Mouse (Mus musculus): ENCODE measurements around the gene Vegfa. TPM values are rescaled to one million over a fixed set of nuclear protein-coding genes. Genes with fewer than 3 reads are reported as not detected.

Gene Vegfa
- total and polyA plus RNA-seq, 3 experiments, result 15.3 to 50.0 (median 17.2) TPM

DNA sequence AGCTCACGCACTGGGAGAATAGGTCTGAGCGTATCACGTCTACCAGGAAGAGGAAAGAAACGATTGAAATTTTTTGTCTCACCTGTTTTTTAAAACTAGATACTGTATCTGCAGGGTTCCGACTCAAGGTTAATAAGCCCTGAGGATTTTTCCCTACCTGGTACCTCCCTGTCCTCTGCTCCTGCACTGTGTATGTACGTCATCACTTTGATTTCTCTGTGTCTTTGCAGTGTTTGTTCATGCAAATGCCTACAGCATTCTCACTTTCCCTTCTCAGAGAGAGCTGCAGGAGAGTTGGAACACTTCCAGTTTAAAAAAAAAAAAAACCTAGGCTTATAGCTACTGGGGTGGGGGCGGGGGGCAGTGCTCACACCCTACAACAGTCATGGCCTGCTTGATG lies 59.8 kb downstream of the Vegfa start:
- DNase-seq (ENCODE audit: extremely low read depth), result no peak
- Histone ChIP-seq H3K9me3 (replicated peaks; ENCODE audit: low read length) (peaks cover 4% of the 10 kb centered on the region), H3K27me3 (replicated peaks) (peaks cover 95% of the 10 kb centered on the region), H3K36me3 (replicated peaks in 1 of 2; ENCODE audit: control insufficient read depth in 1 of 2, insufficient read depth in 1 of 2, low read length in 1 of 2) (no peaks in the 10 kb centered on the region), H3K79me2 (replicated peaks; ENCODE audit: control insufficient read depth, extremely low read depth, insufficient read depth, poor library complexity, severe bottlenecking) (no peaks in the 10 kb centered on the region), H3K27ac (ENCODE audit: insufficient read depth, low read depth) (no peak overlapping the region), H3K4me2 (ENCODE audit: insufficient read depth, low read depth, poor library complexity, severe bottlenecking) (no peak overlapping the region), H3K4me3 (replicated peaks in 1 of 3; ENCODE audit: low read depth in 2 of 3, low read length in 2 of 3, poor library complexity in 1 of 3) (no peak overlapping the region), H3K9ac (ENCODE audit: insufficient read depth, low read depth) (no peak overlapping the region), H3K4me1 (ENCODE audit: control insufficient read depth in 1 of 2, insufficient read depth in 2 of 2) (no peaks in the 10 kb centered on the region)
- in situ Hi-C loops (cut with MboI; ENCODE audit: low pct_ligation_motif_present, low pct_unique_long_range_greater_than_20kb, low sequenced_read_pairs) (no loop called here), dilution Hi-C loops (cut with MboI; ENCODE audit: extremely low pct_ligation_motif_present, extremely low pct_unique_long_range_greater_than_20kb, low sequenced_read_pairs) (no loop called here)
- TF ChIP-seq ZNF384 (IDR thresholded peaks at IDR 0.05; ENCODE audit: low read depth, low read length), result peak; percentile 21; the same call in 1 of the 2 replicates
- TF ChIP-seq ETS1 (conservative IDR thresholded peaks at IDR 0.05; ENCODE audit: low read depth, low read length), result no peak
- TF ChIP-seq RAD21 (IDR thresholded peaks at IDR 0.05; ENCODE audit: low read depth, low read length), result no peak

DNA sequence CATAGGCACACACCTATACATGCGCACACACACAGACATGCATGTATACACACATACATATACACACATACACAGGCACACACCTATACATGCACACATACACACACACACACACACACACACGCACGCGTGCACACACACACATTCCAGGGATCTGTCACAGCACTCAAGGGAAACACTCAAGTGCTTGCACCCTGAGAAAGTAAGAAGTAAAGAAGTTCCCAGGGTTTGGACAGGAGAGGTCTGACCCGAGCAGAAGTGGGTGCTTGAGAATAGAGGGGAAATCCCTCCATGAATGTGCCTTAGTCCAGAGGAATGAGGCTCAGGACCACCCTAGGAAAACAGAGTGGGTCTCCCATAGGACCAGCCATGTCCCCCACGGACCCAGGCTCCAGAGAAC lies 60.4 kb downstream of the Vegfa start:
- no peaks in the 10 kb centered on the region for H3K79me2 ChIP-seq (replicated peaks; ENCODE audit: control insufficient read depth, extremely low read depth, insufficient read depth, poor library complexity, severe bottlenecking)
- H3K4me3 ChIP-seq (replicated peaks in 1 of 3; ENCODE audit: low read depth in 2 of 3, low read length in 2 of 3, poor library complexity in 1 of 3), result no peak overlapping the region
- peaks cover 97% of the 10 kb centered on the region for H3K27me3 ChIP-seq (replicated peaks)
- DNase-seq (ENCODE audit: extremely low read depth), result no peak
- no peak overlapping the region for H3K9ac ChIP-seq (ENCODE audit: insufficient read depth, low read depth)
- in situ Hi-C loops (cut with MboI; ENCODE audit: low pct_ligation_motif_present, low pct_unique_long_range_greater_than_20kb, low sequenced_read_pairs) (no loop called here), dilution Hi-C loops (cut with MboI; ENCODE audit: extremely low pct_ligation_motif_present, extremely low pct_unique_long_range_greater_than_20kb, low sequenced_read_pairs) (no loop called here)
- no peak overlapping the region for H3K4me2 ChIP-seq (ENCODE audit: insufficient read depth, low read depth, poor library complexity, severe bottlenecking)
- no peak overlapping the region for H3K27ac ChIP-seq (ENCODE audit: insufficient read depth, low read depth)
- TF ChIP-seq POLR2AphosphoS2 (IDR thresholded peaks at IDR 0.05; ENCODE audit: low read depth, low read length), result no peak
- no peak for TF ChIP-seq ZKSCAN1 (IDR thresholded peaks at IDR 0.05; ENCODE audit: borderline replicate concordance, low read depth, low read length)
- TF ChIP-seq SMC3 (IDR thresholded peaks at IDR 0.05; ENCODE audit: low read depth, low read length), result no peak
- TF ChIP-seq MAX (IDR thresholded peaks at IDR 0.05; ENCODE audit: low read length), result no peak
- no peak for TF ChIP-seq IRF4 (IDR thresholded peaks at IDR 0.05; ENCODE audit: low read depth, low read length)
- no peak for TF ChIP-seq RAD21 (IDR thresholded peaks at IDR 0.05; ENCODE audit: low read depth, low read length)
- no peak for TF ChIP-seq ELF1 (IDR thresholded peaks at IDR 0.05; ENCODE audit: low read depth, low read length)
- no peak for TF ChIP-seq UBTF (IDR thresholded peaks at IDR 0.05; ENCODE audit: low read depth, low read length)
- TF ChIP-seq KAT2A (IDR thresholded peaks at IDR 0.05; ENCODE audit: insufficient replicate concordance, low read length), result no peak
- TF ChIP-seq EP300 (IDR thresholded peaks at IDR 0.05; ENCODE audit: low read length), result no peak
- no peak for TF ChIP-seq TCF12 (IDR thresholded peaks at IDR 0.05; ENCODE audit: low read depth, low read length)
- TF ChIP-seq CTCF (conservative IDR thresholded peaks at IDR 0.05 in 1 of 2, IDR thresholded peaks at IDR 0.05 in 1 of 2; ENCODE audit: low read depth in 2 of 2, low read length in 2 of 2), result no peak
- no peak for TF ChIP-seq JUND (conservative IDR thresholded peaks at IDR 0.05; ENCODE audit: low read depth, low read length)
- no peak for TF ChIP-seq JUN (IDR thresholded peaks at IDR 0.05; ENCODE audit: insufficient read depth, low read depth, low read length)
- H3K36me3 ChIP-seq (replicated peaks in 1 of 2; ENCODE audit: control insufficient read depth in 1 of 2, insufficient read depth in 1 of 2, low read length in 1 of 2), result no peaks in the 10 kb centered on the region
- peaks cover 4% of the 10 kb centered on the region for H3K9me3 ChIP-seq (replicated peaks; ENCODE audit: low read length)
- no peaks in the 10 kb centered on the region for H3K4me1 ChIP-seq (ENCODE audit: control insufficient read depth in 1 of 2, insufficient read depth in 2 of 2)
